Mouse (Mus musculus) layer of hippocampus, adult 11-12 months (tissue): ENCODE results near the gene Gm7324.
"Not testable (repeated sequence)": the region's sequence is repeated elsewhere in the genome, so short reads cannot be mapped to it uniquely, and the experiment has no call there.

Experiments used
- DNase-seq: peaks from one replicate; pipeline ENCODE4 v3.0.0; 2022; ENCODE audit warnings: low spot score

The Gm7324 gene

DNA sequence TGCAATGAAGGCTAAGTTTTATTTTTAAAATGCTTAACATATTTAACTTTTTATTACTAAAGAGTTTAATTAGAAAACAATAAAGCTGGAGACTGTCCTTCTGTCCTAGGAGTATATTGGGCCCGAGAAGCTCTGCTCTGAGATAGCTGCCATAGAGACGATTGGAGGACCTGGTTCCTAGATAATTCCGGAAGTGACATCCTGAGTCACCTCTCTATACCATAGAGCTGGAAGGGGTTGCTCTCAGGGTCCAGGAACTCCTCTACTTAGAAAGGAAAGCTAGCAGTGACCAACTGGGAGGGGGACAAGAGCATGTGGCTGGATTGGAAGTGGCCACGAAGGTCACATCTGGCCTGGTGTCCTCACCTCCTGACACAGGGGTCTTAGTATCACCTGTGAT, at the start of gene Gm7324:
Gene Gm7324 (plus strand): TSS at position 208 of the 400 bp plus-strand sequence.
- not testable (repeated sequence) for DNase-seq

DNA sequence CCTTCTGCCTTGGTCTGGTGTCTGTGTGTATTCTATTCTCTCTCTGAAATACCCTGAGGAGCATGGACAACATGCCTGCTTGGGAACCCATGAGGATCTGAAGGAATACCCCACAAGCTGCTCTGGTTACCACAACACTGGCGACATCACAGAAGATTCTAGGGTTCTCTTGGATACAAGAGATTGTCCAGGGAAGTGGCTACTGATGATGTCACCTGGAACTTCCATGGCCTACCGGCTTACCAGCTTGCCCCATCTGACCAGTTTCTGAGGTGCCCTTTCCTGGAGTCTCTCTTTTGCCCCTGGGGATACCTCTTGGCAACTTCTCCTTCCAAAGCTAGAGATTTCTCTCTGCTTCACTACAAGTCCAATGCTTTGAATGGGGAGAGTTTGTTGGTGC, 20.5 kb upstream of the Gm7324 start, which contains the start of gene Gm8165:
Gene Gm8165 (minus strand): TSS at position 101 of the 400 bp plus-strand sequence.
- DNase-seq, result not testable (repeated sequence)

DNA sequence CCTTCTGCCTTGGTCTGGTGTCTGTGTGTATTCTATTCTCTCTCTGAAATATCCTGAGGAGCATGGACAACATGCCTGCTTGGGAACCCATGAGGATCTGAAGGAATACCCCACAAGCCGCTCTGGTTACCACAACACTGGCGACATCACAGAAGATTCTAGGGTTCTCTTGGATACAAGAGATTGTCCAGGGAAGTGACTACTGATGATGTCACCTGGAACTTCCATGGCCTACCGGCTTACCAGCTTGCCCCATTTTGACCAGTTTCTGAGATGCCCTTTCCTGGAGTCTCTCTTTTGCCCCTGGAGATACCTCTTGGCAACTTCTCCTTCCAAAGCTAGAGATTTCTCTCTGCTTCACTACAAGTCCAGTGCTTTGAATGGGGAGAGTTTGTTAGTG, 29.8 kb downstream of the Gm7324 start, which contains the start of gene Gm16506:
Gene Gm16506 (minus strand): TSS at position 101 of the 400 bp plus-strand sequence.
- not testable (repeated sequence) for DNase-seq

DNA sequence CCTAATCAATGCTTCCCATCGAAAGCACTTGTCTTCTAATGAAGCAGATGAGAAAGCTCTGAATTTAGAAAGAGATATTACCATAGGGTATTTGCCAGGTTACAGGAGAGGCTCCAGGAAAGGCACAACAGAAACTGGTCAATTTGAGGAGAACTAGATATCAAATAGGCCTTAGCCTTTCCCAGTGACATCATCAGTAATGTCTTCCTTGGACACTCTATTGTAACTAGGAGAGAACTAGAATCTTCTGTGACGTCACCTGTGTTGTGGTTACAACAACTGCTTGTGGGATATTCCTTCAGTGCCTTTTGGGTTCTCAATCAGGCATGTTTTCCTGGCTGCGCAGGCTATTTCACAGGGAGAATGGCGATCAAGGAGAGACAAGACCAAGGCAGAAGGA, 49.9 kb downstream of the Gm7324 start, which contains the start of gene Gm6526:
Gene Gm6526 (plus strand): TSS at position 301 of the 400 bp plus-strand sequence.
- not testable (repeated sequence) for DNase-seq
